Mouse (Mus musculus) cerebral cortex, adult 2 months (tissue): Measurements from ENCODE around the gene Washc2.

Source experiments
- WGBS: fragments of 180-500 bp; shearing (Covaris S2); methylation state at CpG from one replicate; pipeline ENCODE4 v1.1.7; 2018; 5-methylcytosine and 5-hydroxymethylcytosine counted together

Washc2 gene

GRCm38 (mm10) chr6:116207729-116208534 is at the start of gene Washc2:
Gene Washc2, plus strand, starts transcription at chr6:116208038.
- WGBS: under 1% methylated on average over 51 of the region's 51 CpGs

- 72% methylated on average over 1 of the region's 1 CpGs for WGBS
Observed at GRCm38 (mm10) chr6:116166383-116166782, 41.5 kb upstream of the Washc2 start.

- WGBS: 69% methylated on average over 37 of the region's 37 CpGs
Observed at GRCm38 (mm10) chr6:116173511-116174099, 34.2 kb upstream of the Washc2 start.

GRCm38 (mm10) chr6:116178376-116178775 is 29.5 kb upstream of the Washc2 start:
- 99% methylated on average over 2 of the region's 2 CpGs for WGBS

- 89% methylated on average over 3 of the region's 3 CpGs for WGBS
Observed at GRCm38 (mm10) chr6:116180731-116181130, 27.1 kb upstream of the Washc2 start.

DNA sequence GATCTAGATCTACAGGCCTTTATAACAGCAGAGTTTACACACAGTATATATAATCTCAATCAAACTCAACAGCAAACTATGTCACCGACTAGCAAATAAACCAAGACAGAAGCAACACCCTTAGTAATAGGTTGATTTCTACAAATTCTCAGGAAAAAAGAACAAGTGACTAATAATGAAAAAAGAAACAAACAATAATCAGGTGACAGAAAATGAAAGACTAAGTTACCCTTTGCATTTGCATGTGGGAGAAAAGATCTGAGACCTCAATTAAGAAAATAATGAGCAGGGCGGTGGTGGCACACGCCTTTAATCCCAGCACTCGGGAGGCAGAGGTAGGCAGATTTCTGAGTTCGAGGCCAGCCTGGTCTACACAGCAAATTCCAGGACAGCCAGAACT is 24.3 kb upstream of the Washc2 start:
- 75% methylated on average over 5 of the region's 5 CpGs for WGBS

DNA sequence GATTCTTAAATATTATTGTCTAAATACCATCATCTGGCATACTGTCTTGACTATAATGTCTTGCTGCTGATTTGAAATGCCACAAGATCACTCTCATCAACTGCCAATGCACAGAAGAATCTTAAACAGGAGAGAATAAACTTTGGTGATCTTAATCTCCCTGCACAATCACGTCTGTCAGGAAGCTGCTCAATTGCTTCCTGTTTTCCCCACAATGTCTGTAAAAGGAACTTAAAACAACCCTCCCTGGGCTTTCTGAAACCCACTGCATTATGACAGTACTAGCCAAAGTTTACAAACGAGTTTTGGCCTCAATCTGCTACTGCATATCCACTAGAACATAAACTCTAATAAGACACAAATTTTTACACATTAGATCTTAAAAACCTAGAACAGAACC is 21.4 kb upstream of the Washc2 start:
- 49% methylated on average over 2 of the region's 2 CpGs for WGBS

DNA sequence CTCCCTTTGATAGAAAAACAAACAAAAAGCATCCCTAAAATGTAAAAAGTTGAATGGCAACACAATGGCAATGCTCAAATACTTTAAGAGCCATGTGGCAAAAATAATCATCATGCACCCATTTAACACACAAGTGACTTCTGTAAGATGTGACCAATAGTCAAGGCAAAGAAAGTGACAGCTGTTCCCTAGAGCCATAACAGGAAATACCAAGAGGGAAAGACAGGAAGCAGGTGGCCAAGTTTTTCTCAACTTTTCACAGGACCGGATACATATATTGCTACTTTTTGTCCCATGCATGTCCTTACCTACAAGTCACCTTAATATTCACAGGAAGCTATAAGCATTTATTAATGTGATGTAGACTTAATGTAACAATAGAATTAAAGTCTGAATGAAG is 18.4 kb upstream of the Washc2 start:
- WGBS: 65% methylated on average over 1 of the region's 1 CpGs

DNA sequence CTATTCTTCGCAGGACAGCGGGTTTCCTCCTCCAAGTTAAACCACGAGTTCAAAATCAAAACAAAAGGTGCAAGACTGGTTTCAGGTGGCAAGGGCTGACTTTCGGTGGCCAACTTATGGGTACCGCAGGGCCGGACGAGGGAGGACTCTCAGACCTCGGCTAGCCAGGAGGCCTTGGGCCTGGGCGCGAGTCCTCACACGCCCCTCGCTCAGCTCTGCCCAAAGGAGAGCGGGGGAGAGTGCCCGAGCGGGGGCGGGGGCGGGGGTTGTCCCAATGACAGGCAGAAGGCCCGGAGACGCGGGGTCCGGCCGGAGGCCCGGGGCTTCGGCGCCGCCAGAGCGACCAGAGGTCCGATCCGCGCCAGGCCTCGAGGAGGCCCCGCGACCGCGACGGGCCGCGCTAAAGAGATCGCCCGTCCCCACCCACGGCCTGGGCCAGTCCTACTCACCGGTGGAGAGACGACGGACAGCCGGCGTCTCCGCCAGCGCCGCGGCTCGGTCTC is 15.0 kb upstream of the Washc2 start:
- under 1% methylated on average over 51 of the region's 51 CpGs for WGBS

- WGBS: 3% methylated on average over 68 of the region's 68 CpGs
Observed at GRCm38 (mm10) chr6:116193394-116194393, 14.1 kb upstream of the Washc2 start, which contains the start of gene Tmcc1. Gene Tmcc1, minus strand, starts transcription at chr6:116193486.

- 65% methylated on average over 8 of the region's 8 CpGs for WGBS
Observed at GRCm38 (mm10) chr6:116195811-116196210, 12.0 kb upstream of the Washc2 start.

GRCm38 (mm10) chr6:116198173-116198572 is 9.7 kb upstream of the Washc2 start:
- WGBS: 37% methylated on average over 3 of the region's 3 CpGs

DNA sequence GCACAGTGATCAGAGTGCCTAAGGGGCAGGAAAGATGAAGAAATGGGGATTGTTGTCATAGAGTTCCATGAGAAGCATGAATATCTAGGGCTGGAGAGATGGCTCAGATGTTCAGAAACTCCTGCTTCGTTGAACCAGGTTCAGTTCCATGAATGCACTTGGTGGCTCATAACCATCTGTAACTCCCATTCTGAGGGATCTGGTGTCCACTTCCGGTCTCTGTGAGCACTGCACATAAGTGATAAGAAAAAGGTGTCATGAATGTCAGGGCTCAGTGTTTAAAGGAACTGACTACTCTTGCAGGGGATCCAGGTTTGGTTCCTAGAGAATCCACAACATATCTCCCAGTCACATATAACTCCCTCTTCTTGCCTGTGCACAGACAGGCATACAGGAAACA is 8.2 kb upstream of the Washc2 start:
- 79% methylated on average over 2 of the region's 2 CpGs for WGBS

DNA sequence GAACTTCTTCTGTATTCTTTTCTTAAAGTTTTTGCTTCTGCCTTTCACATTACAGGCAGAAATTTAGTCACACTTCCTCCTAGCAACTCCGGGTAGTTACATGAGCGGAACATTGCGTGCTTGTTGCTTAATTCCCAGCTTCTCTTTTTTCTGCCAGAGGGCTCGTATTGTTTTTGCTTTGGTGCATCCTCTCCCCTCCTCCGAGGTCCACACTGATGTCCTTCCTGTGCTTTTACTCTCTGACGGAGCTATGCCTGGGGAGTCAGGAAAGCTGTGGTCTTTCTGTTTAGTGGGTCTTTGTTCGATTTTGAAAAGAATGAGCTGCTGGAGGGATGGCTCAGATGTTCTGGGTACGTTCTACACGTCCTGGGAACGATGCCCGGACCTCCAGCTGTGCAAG is 19.9 kb downstream of the Washc2 start:
- WGBS: 59% methylated on average over 11 of the region's 11 CpGs

DNA sequence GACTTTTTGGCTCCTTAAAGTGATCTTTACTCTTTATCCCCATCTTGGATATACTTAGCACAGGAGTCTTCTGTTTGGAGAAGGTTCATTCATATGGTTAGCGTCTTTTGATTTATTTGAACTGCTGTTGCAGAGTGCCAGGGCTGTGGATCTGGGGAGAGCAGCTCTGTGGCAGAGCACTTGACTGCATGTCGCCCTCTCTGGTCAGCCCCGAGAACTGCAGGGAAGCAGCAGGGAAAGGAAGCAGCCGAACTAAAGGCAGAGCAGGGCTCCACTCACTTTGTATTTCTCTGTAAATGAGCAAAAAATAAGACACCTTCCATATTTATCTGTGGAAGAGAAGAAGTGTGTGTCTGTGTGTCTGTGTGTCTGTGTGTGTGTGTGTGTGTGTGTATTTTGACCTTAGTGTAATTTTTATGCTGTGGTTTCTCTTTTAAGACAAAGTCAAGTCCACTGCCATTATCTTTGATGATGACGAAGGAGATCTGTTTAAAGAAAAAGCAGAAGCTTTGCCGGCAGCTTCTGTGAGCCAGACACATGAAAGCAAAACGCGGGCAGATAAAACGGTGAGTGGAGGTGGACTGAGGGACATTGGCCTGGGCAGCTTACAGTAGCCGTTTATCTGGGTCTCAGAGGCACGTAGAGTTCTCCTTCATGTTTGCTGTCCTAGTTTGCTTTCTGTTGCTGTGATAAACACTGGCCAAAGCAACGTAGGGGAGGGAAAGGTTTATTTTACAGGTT is 21.1 kb downstream of the Washc2 start:
- 58% methylated on average over 12 of the region's 12 CpGs for WGBS

DNA sequence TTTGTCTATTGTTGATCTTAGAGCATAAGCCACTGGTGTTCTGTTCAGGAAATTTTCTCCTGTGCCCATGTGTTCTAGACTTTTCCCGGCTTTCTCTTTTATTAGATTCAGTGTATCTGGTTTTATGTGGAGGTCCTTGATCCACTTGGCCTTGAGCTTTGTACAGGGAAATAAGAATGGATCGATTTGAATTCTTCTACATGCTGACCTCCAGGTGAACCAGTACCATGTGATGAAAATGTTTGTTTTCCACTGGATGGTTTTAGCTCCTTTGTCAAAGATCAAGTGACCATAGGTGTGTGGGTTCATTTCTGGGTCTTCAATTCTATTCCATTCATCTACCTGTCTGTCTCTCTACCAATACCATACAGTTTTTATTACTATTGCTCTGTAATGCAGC is 27.0 kb downstream of the Washc2 start:
- WGBS: 97% methylated on average over 2 of the region's 2 CpGs

- 76% methylated on average over 5 of the region's 5 CpGs for WGBS
Observed at GRCm38 (mm10) chr6:116235336-116235735, 27.5 kb downstream of the Washc2 start.

DNA sequence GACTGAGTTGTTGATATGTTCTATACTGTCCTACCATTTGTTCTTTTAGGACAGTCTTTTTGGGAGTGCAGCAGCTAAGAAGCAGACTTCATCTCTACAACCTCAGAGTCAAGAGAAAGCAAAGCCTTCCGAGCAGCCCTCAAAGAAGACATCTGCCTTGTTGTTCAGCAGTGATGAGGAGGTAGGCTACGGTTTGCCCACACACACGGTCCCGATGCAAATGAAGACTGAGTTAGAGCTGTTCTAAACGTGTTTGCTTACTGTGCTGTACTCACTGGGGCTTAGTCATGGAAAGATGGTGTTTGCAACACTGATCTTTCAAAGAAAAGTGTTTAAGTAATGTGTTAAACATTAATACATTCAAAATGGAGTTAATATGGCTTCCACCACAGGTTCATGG is 30.2 kb downstream of the Washc2 start:
- 63% methylated on average over 5 of the region's 5 CpGs for WGBS

DNA sequence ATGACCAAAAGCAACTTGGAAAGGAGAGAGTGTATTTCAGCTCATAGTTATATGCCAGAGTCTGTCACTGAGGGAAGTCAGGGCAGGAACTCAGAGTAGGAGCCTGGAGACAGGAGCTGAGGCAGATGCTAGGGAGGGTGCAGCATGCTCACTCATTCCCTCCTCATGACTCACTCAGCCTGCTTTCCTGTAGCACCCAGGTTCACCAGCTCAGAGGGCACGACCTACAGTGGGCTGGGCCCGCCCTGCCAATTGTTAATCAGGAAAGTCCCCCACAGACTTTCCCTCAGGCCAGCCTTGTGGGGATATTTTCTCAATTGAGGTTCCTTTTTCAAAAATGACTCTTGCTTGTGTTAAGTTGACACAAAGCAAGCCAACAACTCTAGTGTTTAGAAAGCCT is 32.5 kb downstream of the Washc2 start:
- 74% methylated on average over 2 of the region's 2 CpGs for WGBS

- WGBS: 82% methylated on average over 4 of the region's 4 CpGs
Observed at GRCm38 (mm10) chr6:116259649-116260048, 51.8 kb downstream of the Washc2 start.

GRCm38 (mm10) chr6:116260481-116260880 is 52.6 kb downstream of the Washc2 start:
- 86% methylated on average over 5 of the region's 5 CpGs for WGBS
